Mouse (Mus musculus): ENCODE results near the gene Pam. TPM values are rescaled to one million over a fixed set of nuclear protein-coding genes. Genes with fewer than 3 reads are reported as not detected.
"Not testable (repeated sequence)": the region's sequence is repeated elsewhere in the genome, so short reads cannot be mapped to it uniquely, and the experiment has no call there.

The Pam gene
- polyA plus RNA-seq, 1 experiment from 2014 or later, result 49.8 TPM

DNA sequence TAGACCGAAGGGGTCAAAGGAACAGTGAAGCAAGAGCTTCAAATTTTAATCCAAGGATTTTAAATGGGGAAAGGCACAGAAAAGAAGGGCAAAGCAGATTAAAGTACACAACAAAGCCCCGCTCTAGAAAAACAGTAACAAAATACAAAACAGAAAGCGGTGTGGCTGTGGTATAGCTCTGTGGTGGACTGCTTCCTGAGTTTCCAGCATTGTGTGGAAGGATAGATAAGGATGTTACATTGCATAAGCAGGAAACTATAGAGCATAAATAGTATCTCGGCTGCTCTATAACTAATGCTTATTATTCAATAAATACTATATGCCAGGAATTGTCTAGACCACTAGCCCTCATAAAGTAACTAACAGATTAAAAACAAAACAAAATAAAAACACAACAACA lies 67.5 kb downstream of the Pam start:
- Histone ChIP-seq H3K36me3 (ENCODE audit: poor library complexity, severe bottlenecking) (no peaks in the 10 kb centered on the region), H3K27ac (no peak overlapping the region), H3K9ac (no peak overlapping the region), H3K27me3 (no peaks in the 10 kb centered on the region), H3K4me1 (no peaks in the 10 kb centered on the region), H3K4me3 (no peak overlapping the region), H3K4me2 (no peak overlapping the region), H3K9me3 (replicated peaks) (no peaks in the 10 kb centered on the region)
- no peak for ATAC-seq
- WGBS, result 96% methylated on average over 4 of the region's 4 CpGs

DNA sequence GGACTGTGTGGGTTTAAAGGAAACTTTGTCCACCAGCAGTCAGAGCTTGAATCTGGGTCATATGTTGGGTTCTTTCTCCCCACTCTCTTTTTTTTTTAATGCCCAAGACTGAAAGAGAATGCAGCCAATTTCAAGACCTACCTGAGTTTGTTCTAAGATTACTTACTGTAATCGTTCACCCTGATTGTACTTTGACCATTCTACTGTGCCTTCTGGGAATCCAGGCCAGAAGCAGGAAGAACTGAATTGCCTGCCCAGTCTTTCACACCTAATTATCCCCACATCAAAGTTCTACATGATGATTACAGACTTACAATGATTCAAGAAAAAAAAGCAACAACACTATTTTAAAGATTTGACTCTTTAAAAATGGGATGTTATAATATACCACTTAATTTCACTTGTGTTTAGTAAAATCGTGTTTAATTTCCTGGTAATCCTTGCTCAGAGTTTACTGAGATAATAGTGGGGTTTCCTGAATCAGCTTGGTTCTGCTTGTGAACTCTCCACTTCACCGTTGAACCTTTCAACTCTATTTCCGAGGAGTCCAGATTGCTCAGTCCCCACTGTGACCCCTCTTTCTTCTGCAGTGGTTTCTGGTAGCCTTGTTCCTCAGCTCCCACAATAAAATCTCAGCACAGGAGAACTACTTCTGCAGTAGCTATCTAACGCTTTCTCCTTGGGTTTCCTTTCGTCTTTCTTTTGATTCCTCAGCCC lies 69.4 kb downstream of the Pam start:
- WGBS, result 85% methylated on average over 6 of the region's 6 CpGs
- no peak overlapping the region for H3K4me2 ChIP-seq
- ATAC-seq, result no peak

DNA sequence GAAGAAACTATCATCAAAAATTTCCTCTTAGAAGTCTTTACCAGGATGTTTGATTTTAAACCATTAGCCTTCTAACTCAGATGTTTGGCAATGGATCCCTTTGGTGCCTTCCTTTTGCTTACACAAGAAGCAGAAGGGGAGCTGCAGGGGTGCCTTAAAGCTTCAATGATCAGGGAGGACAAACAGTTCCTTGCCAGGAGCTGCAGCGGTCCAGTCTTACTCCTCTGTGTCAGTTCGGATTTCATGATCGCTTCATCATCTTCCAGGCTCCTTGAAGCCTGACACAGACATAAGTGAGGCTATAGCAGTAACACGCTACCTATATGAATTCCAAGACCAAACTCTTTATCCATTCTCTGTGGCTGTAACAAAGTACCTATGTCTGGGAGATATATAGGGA lies 71.6 kb downstream of the Pam start:
- WGBS, result 91% methylated on average over 4 of the region's 4 CpGs
- Histone ChIP-seq H3K9me3 (replicated peaks) (no peaks in the 10 kb centered on the region), H3K4me3 (no peak overlapping the region), H3K4me2 (no peak overlapping the region), H3K27me3 (no peaks in the 10 kb centered on the region), H3K27ac (no peak overlapping the region), H3K9ac (no peak overlapping the region), H3K4me1 (no peaks in the 10 kb centered on the region), H3K36me3 (ENCODE audit: poor library complexity, severe bottlenecking) (no peaks in the 10 kb centered on the region)
- no peak for ATAC-seq

More for the DNA sequence above, 69.4 kb downstream of the Pam start:
- Histone ChIP-seq H3K4me1 (no peaks in the 10 kb centered on the region), H3K4me3 (no peak overlapping the region), H3K36me3 (ENCODE audit: poor library complexity, severe bottlenecking) (no peaks in the 10 kb centered on the region), H3K27me3 (no peaks in the 10 kb centered on the region), H3K27ac (no peak overlapping the region), H3K9ac (no peak overlapping the region), H3K9me3 (replicated peaks) (no peaks in the 10 kb centered on the region)

DNA sequence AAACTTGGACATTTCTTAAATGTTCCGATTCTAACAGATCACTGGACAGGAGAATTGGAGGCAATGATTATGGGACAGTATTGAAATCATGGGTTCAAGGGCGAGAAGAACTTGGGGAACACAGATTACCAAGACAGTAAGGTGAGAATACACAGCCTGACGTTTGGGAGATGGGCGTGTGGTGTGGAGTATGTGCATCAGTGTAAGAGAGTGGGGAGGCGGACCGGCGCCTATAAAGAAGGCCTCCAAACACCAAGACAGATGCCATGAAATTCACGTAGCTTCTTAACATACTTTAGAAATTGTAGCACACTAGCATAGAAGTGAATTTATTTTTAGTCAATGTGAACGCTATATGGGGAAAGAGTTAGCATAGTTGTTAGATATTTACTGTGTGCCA lies 76.5 kb downstream of the Pam start:
- no peak overlapping the region for H3K4me3 ChIP-seq
- H3K9me3 ChIP-seq (replicated peaks), result no peaks in the 10 kb centered on the region
- no peaks in the 10 kb centered on the region for H3K36me3 ChIP-seq (ENCODE audit: poor library complexity, severe bottlenecking)
- H3K4me1 ChIP-seq, result peaks cover 6% of the 10 kb centered on the region; the same call in 1 of the 2 replicates
- no peak overlapping the region for H3K27ac ChIP-seq
- no peak for ATAC-seq
- 91% methylated on average over 9 of the region's 9 CpGs for WGBS
- no peaks in the 10 kb centered on the region for H3K27me3 ChIP-seq
- no peak overlapping the region for H3K4me2 ChIP-seq
- no peak overlapping the region for H3K9ac ChIP-seq

DNA sequence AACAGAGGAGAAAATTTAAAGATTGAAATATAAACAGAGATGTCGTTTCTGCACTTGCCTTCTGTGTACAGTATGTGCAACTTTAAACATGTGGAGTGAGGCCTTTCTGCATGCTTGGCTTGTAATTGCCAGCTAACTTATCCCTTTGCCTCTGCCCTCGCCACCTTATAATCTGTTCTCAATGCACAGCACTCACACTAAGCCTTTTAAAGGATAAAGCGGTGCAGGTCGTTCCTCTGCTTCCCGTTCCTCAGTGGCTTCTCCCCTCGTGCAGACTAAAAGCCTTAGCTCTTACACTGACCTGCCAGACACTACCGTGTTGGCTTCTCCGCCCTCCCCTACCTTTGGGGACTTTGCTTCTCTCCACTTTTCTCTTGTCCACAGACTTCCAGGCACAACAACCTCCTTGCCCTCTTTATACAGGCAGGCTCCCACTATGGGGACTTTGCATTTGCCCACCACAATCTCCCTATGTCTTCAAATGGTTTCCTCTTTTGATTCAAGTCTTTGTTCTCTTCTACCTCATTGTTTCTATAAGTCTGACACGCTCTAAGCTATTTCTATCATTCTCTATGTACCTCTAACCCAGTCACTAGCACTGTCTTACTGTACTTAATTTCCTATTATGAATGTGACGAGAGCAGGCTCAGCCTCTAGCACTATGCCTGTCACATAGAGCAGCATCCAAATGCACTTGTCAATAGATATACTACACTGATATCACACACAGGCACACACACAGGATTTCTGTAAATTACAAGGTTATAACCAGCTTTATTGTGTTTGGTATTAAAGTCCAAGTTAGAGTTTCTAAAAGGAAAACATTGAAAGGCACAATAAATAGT lies 79.2 kb downstream of the Pam start:
- peak; percentile 45; the same call in 1 of the 2 replicates for ATAC-seq
- no peak overlapping the region for H3K4me2 ChIP-seq
- no peaks in the 10 kb centered on the region for H3K27me3 ChIP-seq
- H3K9ac ChIP-seq, result 0 out of 2 replicates have a peak overlapping the region, but pooled peaks have one; percentile 37
- no peaks in the 10 kb centered on the region for H3K36me3 ChIP-seq (ENCODE audit: poor library complexity, severe bottlenecking)
- WGBS, result 21% methylated on average over 10 of the region's 10 CpGs
- H3K4me3 ChIP-seq, result no peak overlapping the region
- H3K27ac ChIP-seq, result no peak overlapping the region
- H3K9me3 ChIP-seq (replicated peaks), result no peaks in the 10 kb centered on the region
- peaks cover 6% of the 10 kb centered on the region; the same call in 1 of the 2 replicates for H3K4me1 ChIP-seq

DNA sequence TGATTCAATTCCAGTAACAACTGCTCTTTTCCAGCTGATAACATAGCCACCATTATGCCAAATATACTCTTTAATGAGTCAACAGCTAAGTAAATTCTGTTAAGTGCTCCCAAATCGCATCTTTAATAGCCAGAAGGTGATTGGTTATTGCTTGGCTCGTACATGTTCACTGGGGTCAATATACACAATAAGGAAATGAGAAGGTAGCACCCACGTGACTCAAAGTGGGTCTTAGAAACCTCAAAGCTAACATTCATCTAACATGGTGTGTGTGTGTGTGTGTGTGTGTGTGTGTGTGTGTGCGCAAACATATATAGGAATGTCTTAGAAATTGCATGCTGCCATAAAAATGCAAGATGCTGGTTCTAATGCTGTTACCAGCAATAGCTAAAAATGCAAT lies 79.9 kb downstream of the Pam start:
- H3K4me3 ChIP-seq, result no peak overlapping the region
- WGBS, result 75% methylated on average over 4 of the region's 4 CpGs
- H3K4me1 ChIP-seq, result peaks cover 6% of the 10 kb centered on the region; the same call in 1 of the 2 replicates
- no peak overlapping the region for H3K9ac ChIP-seq
- H3K36me3 ChIP-seq (ENCODE audit: poor library complexity, severe bottlenecking), result no peaks in the 10 kb centered on the region
- no peaks in the 10 kb centered on the region for H3K27me3 ChIP-seq
- no peaks in the 10 kb centered on the region for H3K9me3 ChIP-seq (replicated peaks)
- no peak overlapping the region for H3K4me2 ChIP-seq
- ATAC-seq, result no peak
- no peak overlapping the region for H3K27ac ChIP-seq

DNA sequence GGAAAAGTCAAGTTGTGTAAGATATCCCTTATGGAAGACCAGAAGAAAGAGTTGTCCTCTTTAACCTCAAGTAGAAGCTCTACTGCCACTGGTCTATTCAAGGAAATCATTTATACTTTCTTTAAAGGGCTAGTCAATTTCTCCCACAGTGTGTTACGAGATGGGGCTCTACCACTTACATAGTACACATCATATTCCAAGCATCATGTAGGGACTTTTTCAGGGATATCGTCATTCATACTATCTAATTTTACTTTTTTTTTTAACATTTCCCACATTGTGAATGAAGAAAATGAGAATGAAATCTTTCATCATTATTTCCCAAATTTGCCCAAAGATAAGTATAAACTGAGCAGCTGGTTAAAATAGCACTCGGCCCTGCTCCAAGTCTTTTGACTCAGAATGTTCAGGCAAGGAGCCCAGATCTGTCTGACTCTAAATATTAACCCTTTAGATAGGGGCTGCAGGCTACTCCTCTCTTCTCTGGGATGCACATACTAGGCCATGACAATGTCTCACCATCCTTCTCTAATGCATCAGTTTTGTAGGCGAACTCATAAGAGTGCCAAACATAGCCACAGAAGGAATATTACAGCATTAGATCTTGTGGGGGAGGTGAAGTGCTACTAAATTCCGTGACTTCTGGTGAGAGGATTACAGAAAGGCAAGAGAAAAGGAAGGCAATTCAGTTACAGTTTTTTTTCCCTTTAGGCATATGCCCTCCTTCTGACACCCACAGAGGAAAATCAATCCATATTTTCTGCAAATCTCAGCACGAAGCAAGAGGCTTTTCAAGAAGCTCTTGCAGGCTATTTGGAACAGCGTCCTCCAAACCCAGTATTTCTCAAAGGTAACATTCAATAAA lies 92.7 kb downstream of the Pam start:
- H3K36me3 ChIP-seq (ENCODE audit: poor library complexity, severe bottlenecking), result no peaks in the 10 kb centered on the region
- no peak overlapping the region for H3K4me3 ChIP-seq
- no peaks in the 10 kb centered on the region for H3K27me3 ChIP-seq
- no peak overlapping the region for H3K9ac ChIP-seq
- peak overlapping the region; percentile 70 for H3K27ac ChIP-seq
- H3K9me3 ChIP-seq (replicated peaks), result no peaks in the 10 kb centered on the region
- ATAC-seq, result peak; percentile 88
- WGBS, result 65% methylated on average over 7 of the region's 7 CpGs
- H3K4me2 ChIP-seq, result no peak overlapping the region
- peaks cover 28% of the 10 kb centered on the region for H3K4me1 ChIP-seq

DNA sequence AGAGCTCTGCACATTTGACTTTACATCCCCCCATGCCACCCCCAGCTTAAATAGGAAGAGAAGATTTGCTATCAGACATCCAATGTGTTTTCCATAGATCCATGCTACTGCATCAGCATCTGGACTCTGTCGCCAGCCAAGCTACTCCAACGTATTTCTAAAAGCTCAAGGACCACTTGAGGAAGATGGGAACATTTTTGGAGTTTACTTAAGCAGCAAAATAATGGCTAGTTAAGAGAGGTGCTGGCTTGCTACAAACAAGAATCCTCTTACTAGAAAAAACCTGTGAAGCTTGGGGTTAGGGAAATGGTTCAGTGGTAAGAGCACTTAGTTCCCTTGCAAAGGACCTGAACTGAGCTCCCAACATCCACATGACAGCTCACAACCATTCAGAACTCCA lies 96.0 kb downstream of the Pam start:
- Histone ChIP-seq H3K27me3 (no peaks in the 10 kb centered on the region), H3K36me3 (ENCODE audit: poor library complexity, severe bottlenecking) (no peaks in the 10 kb centered on the region), H3K4me3 (no peak overlapping the region), H3K4me2 (no peak overlapping the region), H3K4me1 (peaks cover 19% of the 10 kb centered on the region), H3K9ac (no peak overlapping the region), H3K9me3 (replicated peaks) (no peaks in the 10 kb centered on the region), H3K27ac (no peak overlapping the region)
- 87% methylated on average over 2 of the region's 2 CpGs for WGBS
- no peak for ATAC-seq

DNA sequence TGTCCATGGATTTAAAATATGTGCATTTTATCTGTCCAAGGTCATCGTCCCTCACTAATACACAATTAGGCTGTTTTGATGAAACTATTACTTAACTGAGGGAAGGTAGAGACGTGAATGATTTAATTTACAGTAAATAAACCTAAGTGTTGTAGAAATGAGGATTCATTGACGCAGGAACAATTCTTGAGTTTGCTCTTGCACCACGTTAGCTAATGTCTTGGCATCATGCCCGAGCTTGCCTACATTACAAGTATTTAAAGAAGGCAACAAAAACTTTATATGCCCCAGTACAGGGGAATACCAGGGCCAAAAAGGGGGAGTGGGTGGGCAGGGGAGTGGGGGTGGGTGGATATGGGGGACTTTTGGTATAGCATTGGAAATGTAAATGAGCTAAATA lies 96.5 kb downstream of the Pam start:
- not testable (repeated sequence) for H3K9me3 ChIP-seq (replicated peaks)

DNA sequence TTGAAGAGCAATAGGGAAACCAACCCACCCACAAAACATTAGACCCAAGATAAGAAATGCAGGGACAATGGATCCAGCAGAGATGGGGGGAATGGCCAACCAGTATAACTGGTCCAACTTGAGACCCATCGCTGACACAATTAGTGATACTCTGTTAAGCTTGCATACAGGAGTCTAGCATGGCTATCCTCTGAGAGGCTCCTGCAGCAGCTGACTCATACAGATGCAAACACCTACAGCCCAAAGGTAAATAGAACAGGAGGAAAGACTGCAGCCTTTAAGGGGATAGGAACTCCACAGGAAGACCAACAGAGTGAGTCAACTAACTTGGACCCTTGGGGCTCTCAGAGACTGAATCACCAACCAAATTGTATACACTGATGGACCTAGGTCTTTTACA lies 98.4 kb downstream of the Pam start:
- peaks cover 8% of the 10 kb centered on the region; the same call in 1 of the 2 replicates for H3K4me1 ChIP-seq
- 81% methylated on average over 1 of the region's 1 CpGs for WGBS
- H3K9me3 ChIP-seq (replicated peaks), result no peaks in the 10 kb centered on the region
- no peak overlapping the region for H3K4me2 ChIP-seq
- no peak overlapping the region for H3K9ac ChIP-seq
- H3K4me3 ChIP-seq, result no peak overlapping the region
- no peaks in the 10 kb centered on the region for H3K27me3 ChIP-seq
- H3K27ac ChIP-seq, result no peak overlapping the region
- no peaks in the 10 kb centered on the region for H3K36me3 ChIP-seq (ENCODE audit: poor library complexity, severe bottlenecking)
- ATAC-seq, result no peak

More for the DNA sequence above, 96.5 kb downstream of the Pam start:
- H3K9ac ChIP-seq; H3K36me3 ChIP-seq (ENCODE audit: poor library complexity, severe bottlenecking); H3K4me3 ChIP-seq; ATAC-seq; H3K27me3 ChIP-seq; H3K4me2 ChIP-seq; H3K27ac ChIP-seq: not testable (repeated sequence)
- H3K4me1 ChIP-seq, result peaks cover 17% of the 10 kb centered on the region; the same call in 1 of the 2 replicates
- WGBS, result 38% methylated on average over 5 of the region's 5 CpGs

DNA sequence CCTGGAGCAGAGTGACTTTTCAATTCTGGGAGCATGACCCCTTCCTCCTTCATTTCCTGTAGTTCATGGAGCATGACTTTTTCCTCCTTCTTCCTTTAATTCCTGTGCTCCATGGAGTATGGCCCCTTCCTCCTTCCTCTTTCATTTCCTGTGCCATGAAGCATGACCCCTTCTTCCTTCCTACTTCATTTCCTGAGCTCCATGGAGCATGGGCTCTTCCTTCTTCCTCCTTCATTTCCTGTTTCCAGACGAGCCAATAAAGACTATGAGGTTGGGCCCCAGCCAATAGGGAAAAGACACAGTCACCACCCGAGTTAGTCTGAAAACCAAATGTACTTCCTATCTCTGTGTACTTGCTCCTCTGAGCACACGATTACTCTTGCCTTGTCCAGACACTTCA lies 103.5 kb downstream of the Pam start:
- no peaks in the 10 kb centered on the region for H3K9me3 ChIP-seq (replicated peaks)
- ATAC-seq, result no peak
- WGBS, result 84% methylated on average over 3 of the region's 3 CpGs
- H3K36me3 ChIP-seq (ENCODE audit: poor library complexity, severe bottlenecking), result no peaks in the 10 kb centered on the region
- no peaks in the 10 kb centered on the region for H3K4me1 ChIP-seq
- H3K27me3 ChIP-seq, result no peaks in the 10 kb centered on the region
- no peak overlapping the region for H3K4me3 ChIP-seq
- no peak overlapping the region for H3K4me2 ChIP-seq
- no peak overlapping the region for H3K27ac ChIP-seq
- no peak overlapping the region for H3K9ac ChIP-seq

DNA sequence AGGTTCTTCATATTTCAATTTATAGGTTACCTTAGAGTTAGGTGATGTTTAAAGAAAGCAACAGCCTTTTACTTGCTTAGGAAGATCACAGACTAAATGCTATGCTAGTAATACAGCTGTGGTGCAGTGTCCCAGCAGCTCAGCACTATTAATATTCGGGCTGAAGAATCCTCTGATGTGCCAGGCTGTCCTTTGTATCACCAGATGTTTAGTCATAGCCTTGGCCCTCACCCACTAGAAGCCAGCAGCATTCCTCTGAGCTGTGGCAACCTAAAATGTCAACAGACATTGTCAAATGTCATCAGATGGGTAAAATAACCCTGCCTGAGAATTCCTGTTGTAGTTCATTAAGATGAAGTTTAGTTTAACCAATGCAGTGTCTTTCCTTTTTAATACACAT lies 112.3 kb downstream of the Pam start:
- WGBS, result 86% methylated on average over 1 of the region's 1 CpGs
- no peaks in the 10 kb centered on the region for H3K4me1 ChIP-seq
- no peaks in the 10 kb centered on the region for H3K9me3 ChIP-seq (replicated peaks)
- no peak overlapping the region for H3K27ac ChIP-seq
- H3K4me3 ChIP-seq, result no peak overlapping the region
- ATAC-seq, result no peak
- H3K27me3 ChIP-seq, result no peaks in the 10 kb centered on the region
- no peaks in the 10 kb centered on the region for H3K36me3 ChIP-seq (ENCODE audit: poor library complexity, severe bottlenecking)
- H3K4me2 ChIP-seq, result no peak overlapping the region
- H3K9ac ChIP-seq, result no peak overlapping the region
